Mouse (Mus musculus): Measurements from ENCODE around the gene Rnf114. TPM values are rescaled to one million over a fixed set of nuclear protein-coding genes. Genes with fewer than 3 reads are reported as not detected.

Gene Rnf114
- total RNA-seq, 2 experiments from 2014 or later = 37.5 to 45.6 TPM

DNA sequence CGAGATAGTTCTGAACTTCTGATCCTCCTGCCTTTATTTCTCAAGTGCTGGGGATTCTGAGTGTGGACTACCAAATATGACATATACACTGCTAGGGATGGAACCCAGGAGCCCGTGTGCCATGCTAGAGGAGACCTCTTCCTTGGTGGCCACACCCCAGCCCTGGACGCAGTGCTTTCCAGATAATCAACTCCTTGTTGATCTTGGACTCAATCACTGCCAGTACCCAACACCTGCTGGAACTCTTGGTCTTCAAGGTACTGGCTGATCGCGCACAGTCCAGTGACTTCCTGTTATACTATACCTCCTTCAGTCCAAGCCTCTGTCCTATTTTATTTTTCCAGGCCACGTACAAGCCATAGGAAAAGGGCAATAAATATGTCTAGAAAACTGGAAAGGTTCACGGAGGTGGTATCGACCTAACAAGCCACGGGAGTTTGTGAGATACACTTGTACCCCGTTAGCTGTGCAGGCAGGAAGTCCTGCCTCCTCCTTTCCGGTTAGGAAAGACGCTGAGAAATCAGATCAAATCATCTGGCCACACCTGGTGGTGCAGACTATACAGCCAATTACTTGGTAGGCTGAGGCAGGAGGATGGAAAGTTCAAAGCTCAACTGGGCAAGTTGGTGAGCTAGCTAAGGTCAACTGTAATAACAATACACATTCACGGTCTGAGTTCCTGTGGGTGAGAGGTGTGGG, 10.3 kb downstream of the Rnf114 start:
- DNase-seq (ENCODE audit: low spot score) = no peak

DNA sequence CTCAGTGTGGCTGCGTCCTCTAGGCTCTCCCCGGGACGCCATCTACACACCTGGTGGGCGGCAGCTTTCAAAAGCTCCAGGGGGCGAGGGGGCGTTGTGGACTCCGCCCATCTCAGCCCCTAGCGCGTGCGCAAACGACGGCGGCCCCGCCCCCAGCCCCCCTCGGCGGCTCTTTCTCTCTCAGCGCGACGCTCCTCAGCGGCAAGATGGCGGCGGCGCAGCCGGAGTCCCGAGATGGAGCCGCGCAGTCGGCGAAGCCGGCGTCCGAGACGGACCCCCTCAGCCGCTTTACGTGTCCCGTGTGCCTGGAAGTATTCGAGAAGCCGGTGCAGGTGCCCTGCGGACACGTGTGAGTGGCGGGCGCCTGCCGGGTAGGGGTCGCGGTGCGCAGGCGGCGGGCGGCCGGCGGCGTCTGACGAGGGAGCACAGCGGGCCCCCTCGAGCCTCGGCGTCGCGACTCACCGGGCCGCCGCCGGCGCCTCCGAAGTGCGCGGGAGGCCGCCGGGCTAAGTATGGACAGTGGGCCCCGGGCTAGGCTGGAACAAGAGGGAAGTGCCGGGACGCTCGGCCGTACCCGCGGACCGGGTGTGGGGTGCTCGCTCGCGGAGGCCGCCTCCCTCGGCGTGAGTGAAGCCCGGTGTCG, 10.9 kb downstream of the Rnf114 start:
- DNase-seq (ENCODE audit: low spot score) = peak; percentile 81

DNA sequence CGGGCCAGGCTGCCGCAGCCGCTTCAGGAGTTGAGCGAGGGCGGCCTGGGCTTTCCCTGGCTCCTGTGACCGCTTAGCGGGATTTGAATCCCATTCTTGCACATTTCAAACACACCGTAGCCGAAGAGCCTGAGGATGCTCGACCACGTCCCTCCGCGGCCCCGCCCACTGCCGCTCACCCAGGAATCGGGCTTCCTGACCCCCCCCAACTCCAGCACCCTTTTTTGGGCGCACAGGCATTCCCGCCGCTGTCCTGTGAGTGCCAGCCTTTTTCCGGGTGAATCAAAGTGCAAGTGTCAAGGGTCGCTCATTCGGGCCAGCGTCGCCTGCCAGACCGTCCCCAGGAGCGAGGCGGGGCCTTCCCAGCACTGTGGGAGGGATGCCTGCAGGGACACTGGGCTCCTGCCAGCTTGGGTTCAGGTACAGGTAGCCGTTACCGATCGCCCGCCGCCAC, 11.5 kb downstream of the Rnf114 start:
- DNase-seq (ENCODE audit: low spot score) = peak; percentile 38

DNA sequence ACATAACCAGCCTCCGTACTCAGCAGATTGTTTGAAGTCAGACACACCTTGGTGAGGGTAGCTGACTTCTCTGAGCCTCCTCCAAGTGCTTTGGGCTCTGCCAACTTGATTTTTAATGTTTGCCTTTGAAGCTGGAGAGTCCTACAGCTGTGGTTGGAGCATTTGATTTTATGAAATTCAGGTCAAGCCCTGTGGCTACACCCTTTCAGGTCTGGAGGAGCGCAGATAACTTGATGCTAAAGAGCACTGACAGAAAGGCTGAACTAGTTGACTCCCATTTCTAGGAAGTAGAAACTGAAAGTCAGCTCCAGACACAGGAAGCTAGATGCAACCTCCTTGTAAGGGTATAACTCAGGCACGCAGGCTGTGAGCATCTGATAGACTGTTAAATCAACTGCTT, 12.7 kb downstream of the Rnf114 start:
- DNase-seq (ENCODE audit: low spot score) = no peak

DNA sequence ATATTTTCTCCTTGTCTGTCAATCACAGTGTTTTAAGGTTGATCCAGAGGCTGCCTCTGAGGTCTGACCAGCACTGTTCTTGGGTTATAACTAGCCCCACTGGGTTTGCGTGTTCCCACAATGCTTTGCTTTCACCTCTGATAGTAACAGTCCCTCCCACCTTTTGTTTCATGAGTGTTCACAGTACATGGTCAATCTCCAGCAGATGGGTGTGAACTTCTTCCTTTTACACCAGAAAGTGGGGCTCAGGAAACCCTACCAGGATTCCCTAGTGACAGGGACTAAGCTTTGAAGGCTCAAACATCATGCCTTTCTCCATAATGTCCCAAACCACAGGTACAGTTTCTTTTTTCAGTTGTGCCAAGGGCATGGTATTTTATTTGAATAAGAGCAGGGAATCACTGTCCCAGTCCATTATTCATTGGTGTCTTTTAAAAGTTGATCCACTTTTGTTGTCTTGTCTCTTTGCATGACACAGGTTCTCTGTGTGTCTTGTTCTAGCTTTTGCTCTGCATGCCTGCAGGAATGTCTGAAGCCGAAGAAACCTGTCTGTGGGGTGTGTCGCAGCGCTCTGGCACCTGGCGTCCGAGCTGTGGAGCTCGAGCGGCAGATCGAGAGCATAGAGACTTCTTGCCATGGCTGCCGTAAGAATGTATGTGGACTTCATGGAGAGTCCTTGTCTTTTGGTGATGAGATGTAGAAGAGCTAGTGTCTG, 14.3 kb downstream of the Rnf114 start:
- no peak for DNase-seq (ENCODE audit: low spot score)

DNA sequence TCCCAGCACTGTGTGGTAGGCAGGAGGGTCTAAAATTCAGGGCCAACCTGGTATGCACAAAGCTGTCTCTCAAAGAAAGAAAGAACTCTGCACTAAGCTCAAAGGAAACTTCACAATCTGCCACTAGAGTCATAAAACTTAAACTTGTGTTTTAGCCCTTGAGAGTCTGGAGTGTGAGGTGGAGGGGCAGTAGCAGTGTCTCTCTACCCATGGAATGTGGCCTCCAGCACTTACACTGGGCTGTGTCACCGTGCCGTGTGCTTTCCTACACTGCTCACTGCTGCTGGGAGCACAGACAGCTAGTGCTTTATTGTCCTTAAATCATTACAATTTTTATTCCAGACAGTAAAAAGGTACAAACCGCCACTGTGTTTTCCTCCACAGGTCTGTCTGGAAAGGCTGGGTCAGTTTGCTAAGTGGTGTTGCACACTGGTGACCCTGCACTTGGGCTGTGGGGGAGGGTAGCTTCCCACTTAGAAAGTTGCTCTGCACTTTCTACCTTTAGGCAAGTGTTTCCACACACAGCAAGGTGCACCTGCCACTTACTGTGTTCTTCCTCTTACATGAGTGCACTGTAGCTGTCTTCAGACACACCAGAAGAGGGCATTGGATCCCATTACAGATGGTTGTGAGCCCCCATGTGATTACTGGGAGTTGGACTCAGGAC, 15.4 kb downstream of the Rnf114 start:
- DNase-seq (ENCODE audit: low spot score) = no peak

DNA sequence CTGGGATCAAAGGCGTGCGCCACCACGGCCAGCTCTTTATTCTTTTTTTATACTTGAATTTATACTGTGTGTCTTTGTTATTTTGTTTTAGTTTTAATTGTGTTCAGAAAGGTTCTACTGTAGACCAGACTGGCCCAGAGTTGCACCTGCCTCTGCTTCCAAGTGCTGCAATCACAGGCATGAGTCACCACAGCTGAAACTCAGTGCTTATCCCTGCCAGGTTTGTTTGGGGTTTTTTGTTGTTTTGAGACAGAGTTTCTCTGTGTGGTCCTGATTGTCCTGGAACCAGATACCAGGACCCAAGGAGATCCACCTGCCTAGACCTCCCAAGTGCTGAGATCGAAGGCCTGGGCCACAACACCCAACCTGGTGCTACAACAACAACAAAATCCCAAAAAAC, 16.1 kb downstream of the Rnf114 start:
- DNase-seq (ENCODE audit: low spot score) = no peak

DNA sequence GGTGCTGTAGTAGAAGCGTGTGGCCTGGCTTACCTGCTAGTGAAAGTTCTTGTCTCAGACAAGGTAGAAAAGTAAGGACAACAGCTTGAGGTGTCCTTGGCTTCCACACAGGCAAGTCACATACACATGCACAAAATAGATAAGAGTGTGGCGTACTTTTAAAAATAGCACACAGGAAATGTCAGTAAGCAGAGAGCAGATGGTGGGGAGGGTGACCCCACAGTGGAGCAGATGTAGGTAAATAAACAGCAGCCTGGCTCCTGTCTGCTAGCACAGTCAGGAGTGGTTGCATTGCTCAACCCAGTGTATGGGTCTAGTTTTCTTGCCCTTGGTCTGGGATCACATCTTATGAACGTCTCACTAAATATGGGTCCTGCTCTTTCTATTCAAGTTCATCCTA, 18.0 kb downstream of the Rnf114 start:
- DNase-seq (ENCODE audit: low spot score) = peak; percentile 39

DNA sequence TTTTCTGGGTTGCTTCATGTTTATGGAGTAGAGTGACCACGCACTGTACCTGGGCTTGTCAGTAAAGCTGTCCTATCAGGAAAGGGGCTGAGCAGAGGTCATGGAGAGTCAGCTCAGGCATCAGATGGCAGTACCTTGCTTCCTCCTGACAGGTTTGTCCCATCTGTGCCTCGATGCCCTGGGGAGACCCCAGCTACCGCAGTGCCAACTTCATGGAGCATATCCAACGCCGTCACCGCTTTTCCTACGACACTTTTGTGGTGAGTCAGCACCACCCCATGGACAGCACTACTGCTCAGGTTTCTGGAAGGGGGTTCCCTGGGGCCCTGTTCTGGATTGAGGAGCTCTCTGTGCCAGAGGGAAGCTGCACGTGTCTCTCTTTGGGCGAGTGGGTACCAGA, 19.9 kb downstream of the Rnf114 start:
- DNase-seq (ENCODE audit: low spot score) = no peak

DNA sequence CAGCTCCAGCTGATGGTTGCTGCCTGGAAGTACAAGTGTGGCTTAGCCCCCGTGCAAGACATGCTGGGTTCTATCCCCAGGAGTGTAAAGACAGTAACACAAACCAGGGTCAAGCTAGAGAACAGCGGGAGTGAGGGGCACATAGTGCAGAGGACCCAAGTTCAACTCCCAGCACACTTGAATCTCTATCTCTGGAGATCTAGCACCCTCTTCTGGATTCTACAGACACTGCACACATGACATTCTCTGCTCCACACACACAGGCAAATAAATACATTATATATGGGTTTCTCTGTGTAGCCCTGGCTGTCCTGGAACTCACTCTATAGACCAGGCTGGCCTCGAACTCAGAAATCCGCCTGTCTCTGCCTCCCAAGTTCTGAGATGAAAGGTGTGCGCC, 20.5 kb downstream of the Rnf114 start:
- no peak for DNase-seq (ENCODE audit: low spot score)

DNA sequence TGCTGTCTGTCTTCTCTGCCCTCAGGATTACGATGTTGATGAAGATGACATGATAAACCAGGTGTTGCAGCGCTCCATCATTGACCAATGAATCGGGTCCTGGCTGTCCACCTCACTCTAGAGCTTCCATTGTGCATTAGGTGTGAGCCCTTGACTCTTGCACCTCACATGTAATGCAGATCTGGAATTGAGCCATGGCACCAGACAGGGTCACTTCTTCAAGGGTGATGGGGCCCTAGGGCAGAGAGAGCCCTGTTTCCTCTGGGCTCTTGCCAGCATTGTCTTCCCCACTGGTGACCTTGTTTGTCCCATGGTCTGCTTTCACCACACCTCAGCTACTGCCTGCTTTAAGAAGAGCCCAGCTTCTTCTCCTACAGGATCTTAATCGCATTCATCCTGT, 22.2 kb downstream of the Rnf114 start:
- DNase-seq (ENCODE audit: low spot score) = no peak

DNA sequence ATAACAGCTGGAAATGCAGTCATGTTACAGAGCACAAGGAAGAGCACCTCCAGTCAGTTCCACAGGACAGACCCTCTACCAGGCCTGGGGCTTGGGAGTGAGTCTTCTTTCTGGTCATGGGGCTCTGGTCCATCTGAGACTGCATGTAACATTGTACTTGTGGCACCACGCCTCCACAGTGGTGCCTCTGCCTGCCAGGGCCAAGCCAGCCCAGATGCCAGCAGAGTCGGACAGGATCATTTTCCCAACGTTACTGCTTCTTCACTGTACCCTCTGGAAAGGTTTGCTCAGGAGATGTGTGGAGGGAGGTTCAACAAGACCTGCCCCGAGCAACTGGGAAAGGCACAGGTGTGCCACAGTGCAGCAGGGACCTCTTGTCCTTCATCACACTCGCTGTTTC, 23.2 kb downstream of the Rnf114 start:
- peak; percentile 65 for DNase-seq (ENCODE audit: low spot score)

DNA sequence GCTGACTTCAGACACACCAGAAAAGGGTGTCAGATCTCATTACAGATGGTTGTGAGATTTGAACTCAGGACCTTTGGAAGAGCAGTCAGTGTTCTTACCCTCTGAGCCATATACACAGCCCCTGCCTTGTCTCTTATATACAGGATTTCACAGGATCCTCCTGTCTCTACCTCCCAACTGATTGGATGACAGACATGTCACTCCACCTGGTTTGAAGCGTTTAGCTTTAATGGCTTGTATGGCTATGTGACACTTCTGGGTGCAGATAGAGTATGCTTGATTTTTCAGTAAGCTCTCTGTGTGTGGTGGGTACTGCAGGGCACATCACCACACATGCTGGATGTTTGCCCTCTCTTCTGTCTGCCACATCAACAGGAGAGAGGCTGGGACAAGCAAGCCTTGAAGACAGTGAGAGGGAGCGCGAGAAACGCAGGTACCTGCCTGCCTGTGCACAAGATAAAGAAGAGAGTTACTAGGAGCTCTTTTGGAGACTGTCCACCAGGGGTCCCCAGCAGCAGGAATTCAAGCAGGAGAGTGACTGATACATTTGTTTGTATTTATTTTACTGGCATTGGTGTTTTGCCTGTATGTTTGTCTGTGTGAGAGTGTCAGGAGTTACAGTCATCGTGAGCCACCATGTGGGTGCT, 27.3 kb downstream of the Rnf114 start:
- no peak for DNase-seq (ENCODE audit: low spot score)

DNA sequence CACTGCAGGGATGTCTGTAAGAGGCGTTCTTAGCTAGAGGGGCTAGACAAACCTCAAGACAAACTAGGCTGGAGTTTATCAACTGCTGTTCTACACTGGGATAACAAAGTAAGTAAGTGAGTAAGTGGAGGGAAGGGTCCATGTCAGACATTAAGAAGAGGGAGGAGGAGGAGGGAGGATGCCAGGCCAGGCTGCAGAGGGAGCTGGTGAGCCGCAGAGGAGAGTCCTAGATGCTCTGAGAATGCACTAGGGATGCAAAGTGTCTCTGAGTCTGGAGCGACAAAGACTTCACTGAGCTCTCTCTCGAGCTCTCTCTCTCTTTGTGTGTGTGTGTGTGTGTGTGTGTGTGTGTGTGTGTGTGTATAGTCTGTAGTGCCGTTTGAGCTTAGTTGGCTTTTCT, 35.8 kb downstream of the Rnf114 start:
- no peak for DNase-seq (ENCODE audit: low spot score)

DNA sequence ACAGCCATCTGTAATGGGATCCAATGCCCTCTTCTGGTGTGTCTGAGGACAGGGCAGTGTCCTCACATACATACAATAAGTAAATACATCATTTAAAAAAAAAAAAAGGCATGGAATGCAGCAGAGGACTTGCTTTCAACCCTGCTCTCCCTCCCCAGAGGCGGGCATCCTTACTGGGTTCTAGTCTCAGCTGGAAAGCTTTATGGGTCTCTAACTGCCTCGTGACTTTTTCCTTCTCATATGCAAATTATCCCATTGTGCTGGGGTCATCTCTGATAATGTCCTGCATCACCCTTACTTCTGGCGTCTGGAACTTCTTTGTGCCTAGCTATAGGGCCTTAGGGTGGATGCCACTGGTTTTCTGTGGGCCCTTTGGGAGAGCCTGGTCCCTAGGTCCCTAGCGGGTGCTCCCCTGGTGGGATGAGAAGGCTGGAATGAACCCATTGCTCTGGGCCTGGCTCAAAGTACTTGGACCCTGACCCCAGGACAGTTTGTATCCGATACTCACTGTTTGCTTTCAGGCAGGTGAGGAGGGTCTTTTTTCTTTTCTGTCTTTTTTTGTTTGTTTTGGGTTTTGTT, 37.6 kb downstream of the Rnf114 start:
- no peak for DNase-seq (ENCODE audit: low spot score)

DNA sequence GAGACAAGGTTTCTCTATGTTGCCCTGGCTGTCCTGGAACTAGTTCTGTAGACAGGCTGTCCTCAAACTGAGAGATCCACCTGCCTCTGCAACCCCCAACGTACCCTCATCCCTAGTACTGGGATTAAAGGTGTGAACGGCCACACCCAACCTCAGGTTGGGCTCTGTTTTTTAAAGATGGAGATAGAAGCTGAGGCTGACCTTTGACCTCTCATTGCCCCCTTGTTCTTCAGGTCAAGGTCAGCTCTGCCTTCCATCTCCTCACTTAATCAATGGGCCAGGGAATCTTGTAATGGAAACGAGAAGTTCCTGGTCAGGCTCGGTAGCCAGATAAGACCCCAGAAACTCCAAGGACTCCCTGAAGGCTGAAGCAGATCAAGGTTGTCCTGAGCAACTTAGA, 38.1 kb downstream of the Rnf114 start:
- no peak for DNase-seq (ENCODE audit: low spot score)

DNA sequence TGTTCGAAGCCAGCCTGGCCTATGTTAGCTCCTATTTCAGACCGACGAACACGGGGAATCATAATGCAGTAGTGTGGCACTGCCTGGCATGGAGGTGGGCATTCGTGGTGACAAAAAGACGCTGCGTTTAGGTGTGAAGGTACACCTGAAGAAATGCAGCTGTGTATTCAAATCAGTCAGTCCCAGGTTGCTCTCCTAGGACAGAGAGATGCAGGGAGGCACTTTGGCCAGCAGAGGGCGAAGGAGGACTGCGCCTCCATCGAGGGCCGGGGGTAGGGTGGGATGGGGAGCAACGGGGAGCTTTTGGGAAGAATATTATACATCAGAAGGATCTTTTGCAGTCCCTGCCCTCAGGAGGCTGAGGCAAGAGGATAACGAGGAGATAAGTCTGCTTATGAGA, 39.7 kb downstream of the Rnf114 start:
- DNase-seq (ENCODE audit: low spot score) = no peak

DNA sequence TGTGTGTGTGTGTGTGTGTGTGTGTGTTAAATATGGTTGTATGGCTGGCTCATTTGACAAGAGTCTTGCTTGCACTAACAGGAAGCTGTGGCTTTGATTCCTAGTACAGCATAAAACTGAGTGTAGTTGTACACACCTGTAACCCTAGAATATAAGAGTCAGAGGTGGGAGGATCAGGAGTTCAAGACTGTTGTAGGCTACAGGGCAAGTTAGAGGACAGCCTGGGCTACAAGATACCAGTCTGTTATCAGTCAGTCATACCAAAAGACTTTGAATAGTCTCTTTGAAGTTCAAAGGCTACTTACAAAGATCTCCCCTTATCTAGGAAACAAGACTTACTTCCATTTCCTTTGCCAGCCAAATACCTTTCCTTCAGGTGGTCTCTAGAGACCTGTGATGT, 41.4 kb downstream of the Rnf114 start:
- no peak for DNase-seq (ENCODE audit: low spot score)

DNA sequence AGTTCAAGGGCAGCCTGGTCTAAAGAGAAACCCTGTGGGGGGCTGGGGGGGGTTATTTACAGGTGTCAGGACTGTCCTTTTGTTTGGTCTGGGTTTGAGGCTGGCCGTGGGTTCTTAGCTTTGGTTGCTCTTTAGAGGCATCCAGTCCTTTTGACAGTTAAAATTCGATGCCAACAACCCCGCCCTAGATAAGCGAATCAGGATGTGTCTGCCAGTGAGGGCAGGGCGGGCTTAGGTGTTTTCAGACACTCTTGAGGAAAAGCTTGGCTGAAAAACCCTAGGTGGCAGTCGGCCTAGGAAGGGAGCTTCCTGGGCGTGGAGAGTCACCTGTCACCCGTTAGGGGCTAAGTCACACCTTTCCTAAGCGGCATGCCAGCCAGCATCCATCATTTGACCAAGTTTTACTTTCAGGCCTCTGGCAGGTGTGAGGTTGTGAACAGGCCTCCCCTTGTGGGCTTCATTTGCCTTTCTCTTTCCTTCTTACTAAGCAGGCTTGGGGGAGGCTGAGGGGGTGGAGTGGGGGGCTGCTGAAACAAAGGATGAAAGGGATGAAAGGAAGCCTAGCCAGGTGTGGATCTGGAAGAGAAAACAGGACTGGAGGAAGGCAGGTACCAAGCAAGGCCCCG, 44.0 kb downstream of the Rnf114 start:
- DNase-seq (ENCODE audit: low spot score) = no peak

DNA sequence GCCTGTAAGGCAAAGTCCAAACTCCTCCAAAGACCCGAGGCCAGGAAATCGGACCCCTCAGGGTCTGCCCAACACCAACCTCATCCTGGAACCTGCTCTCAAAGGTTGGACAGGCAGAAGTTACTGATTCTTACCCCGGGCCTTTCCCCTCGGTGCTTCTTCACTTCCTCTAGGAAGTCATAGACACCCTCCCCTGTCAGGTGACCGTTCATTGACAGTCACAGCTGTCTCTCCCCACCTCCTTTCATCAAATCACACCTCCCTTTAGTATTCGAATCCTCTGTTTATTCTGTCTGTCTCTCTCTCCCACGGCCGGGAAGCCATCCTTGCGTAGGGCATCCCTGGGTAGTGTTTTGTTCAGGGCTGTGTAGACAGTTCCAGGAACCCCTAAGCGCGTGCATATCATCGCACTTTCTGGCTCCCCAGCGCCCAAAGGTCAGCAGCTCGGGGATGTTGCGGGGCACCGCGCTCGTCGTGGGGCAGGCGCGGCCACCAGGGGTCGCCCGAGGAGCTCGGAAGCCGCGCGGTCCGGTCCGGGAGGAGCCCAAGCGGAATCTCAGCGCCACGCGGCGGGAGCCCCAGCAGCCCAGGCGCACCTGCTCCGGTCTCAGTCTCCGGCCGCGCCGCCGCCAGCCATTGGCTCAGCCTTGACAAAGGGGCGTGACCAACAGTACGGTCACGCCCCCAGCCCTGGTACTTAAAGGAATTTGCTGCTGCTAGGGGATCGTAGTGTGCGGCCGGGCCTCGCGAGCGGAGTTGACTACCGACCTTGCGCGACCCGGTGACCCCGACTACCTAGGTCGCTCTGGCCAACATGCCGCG, 45.2 kb downstream of the Rnf114 start, which contains the start of gene Snai1:
Snai1 (plus strand) TSS at position 720 of the 822 bp plus-strand sequence.
- peak; percentile 94 for DNase-seq (ENCODE audit: low spot score)

Measured in gastrocnemius, adult 18-20 months (tissue).